In the genomic region with DNA sequence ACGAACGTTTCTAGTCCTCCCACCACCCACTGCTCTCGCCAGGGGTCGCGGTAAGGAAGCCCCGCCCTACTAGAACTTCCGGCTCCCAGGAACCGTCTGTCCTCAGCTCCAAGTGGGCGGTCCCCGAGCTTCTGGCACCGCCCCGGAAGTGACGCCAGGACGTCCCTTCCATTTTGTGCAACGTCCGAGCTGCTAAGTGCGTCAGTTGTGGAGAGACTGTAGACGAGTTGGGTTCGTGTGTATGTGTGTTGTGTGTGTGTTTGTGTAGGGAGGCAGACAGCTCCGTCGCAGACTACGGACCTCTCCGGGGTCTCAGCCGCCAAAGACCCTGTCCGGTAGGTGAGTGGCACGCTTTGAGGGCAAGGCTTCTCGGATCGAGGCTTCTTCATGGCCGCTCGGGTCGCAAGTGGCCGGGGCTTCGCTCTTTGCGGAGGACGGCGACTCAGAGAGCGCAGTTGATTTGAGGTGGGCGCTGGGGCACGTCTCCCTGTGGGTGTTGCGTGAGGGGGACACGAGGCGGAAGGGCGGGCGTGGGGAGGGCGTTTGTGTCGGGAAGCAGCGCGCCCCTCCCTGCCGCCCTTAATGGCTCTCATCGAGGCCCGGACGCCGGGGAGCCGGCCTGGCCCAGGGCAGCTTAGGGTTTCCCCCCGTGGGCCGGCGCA, we compare ENCODE assay signal across 8 mouse cellular contexts. TPM values are rescaled to one million over a fixed set of nuclear protein-coding genes. Genes with fewer than 3 reads are reported as not detected.
DNase-seq lines count a peak whose midpoint lies in the region; ATAC-seq and TF ChIP-seq lines count a peak whose summit lies in the region.

Gene Srsf5 (plus strand): TSS at position 171 of the 662 bp plus-strand sequence.

- under 1% methylated on average over 57 of the region's 57 CpGs for WGBS in bone marrow, adult 2 months
- under 1% methylated on average over 50 of the region's 57 CpGs for WGBS in embryonic facial prominence, embryonic 15.5 days
- WGBS in limb, embryonic 14.5 days: 0% methylated on average over 40 of the region's 57 CpGs
- under 1% methylated on average over 50 of the region's 57 CpGs for WGBS in midbrain, postnatal 0 days

- no peaks in the 10 kb centered on the region for H3K9me3 ChIP-seq in embryonic facial prominence, embryonic 15.5 days (replicated peaks)
- no peaks in the 10 kb centered on the region for H3K9me3 ChIP-seq in limb, embryonic 14.5 days (ENCODE audit: control insufficient read depth, low read length)
- no peaks in the 10 kb centered on the region for H3K9me3 ChIP-seq in midbrain, postnatal 0 days (ENCODE audit: low read length)

- ATAC-seq in embryonic facial prominence, embryonic 15.5 days (ENCODE audit: insufficient number of reproducible peaks, low FRiP score, low TSS enrichment, low read depth): peak; percentile 90
- ATAC-seq in limb, embryonic 14.5 days (ENCODE audit: low FRiP score, low read depth): peak; percentile 91
- peak; percentile 95 for ATAC-seq in midbrain, postnatal 0 days (ENCODE audit: low FRiP score)

- H3K36me3 ChIP-seq in embryonic facial prominence, embryonic 15.5 days: peaks cover 24% of the 10 kb centered on the region
- peaks cover 33% of the 10 kb centered on the region for H3K36me3 ChIP-seq in limb, embryonic 14.5 days (ENCODE audit: control insufficient read depth, insufficient read depth, low read length)
- H3K36me3 ChIP-seq in midbrain, postnatal 0 days (ENCODE audit: insufficient read depth, low read length): peaks cover 16% of the 10 kb centered on the region

- H3K27me3 ChIP-seq in embryonic facial prominence, embryonic 15.5 days: no peaks in the 10 kb centered on the region
- H3K27me3 ChIP-seq in limb, embryonic 14.5 days (ENCODE audit: control insufficient read depth, insufficient read depth, low read length): no peaks in the 10 kb centered on the region
- no peaks in the 10 kb centered on the region for H3K27me3 ChIP-seq in midbrain, postnatal 0 days (ENCODE audit: insufficient read depth, low read length)

- peak; percentile 98 for DNase-seq in 416B (ENCODE audit: low read depth)
- peak; percentile 99 for DNase-seq in heart, adult 8-10 months (ENCODE audit: low spot score)
- peak; percentile 98 for DNase-seq in kidney, adult 9 months
- DNase-seq in limb, embryonic 14.5 days (ENCODE audit: low spot score): peak; percentile 98
- DNase-seq in midbrain, postnatal 0 days (ENCODE audit: low spot score): peak; percentile 99
- peak; percentile 95 to 99 for DNase-seq in spleen, postnatal 14 days (ENCODE audit: low spot score in 2 of 2)

- H3K9ac ChIP-seq in embryonic facial prominence, embryonic 15.5 days: peak within 1 kb of the TSS; percentile 97
- peak within 1 kb of the TSS; percentile 99 for H3K9ac ChIP-seq in limb, embryonic 14.5 days (ENCODE audit: low read depth, low read length, severe bottlenecking)
- peak within 1 kb of the TSS; percentile 94 for H3K9ac ChIP-seq in midbrain, postnatal 0 days (replicated peaks; ENCODE audit: low read length, poor library complexity, severe bottlenecking)

- TF ChIP-seq CTCF in bone marrow, adult 2 months (IDR thresholded peaks at IDR 0.05; ENCODE audit: control insufficient read depth, insufficient read depth, low read length): peak; percentile 22; the same call in 1 of the 2 replicates
- peak; percentile 73 for TF ChIP-seq CTCF in midbrain, postnatal 0 days (IDR thresholded peaks at IDR 0.05)

- TF ChIP-seq POLR2A in bone marrow, adult 2 months (IDR thresholded peaks at IDR 0.05; ENCODE audit: borderline replicate concordance, control insufficient read depth, low read depth, low read length): peak; percentile 97
- TF ChIP-seq POLR2A in limb, embryonic 14.5 days (IDR thresholded peaks at IDR 0.05; ENCODE audit: borderline replicate concordance, extremely low read depth, insufficient read depth, insufficient read length): peak; percentile 94; the same call in 1 of the 2 replicates

- peaks cover 2% of the 10 kb centered on the region; the same call in 1 of the 2 replicates for H3K4me1 ChIP-seq in bone marrow, adult 2 months (ENCODE audit: control insufficient read depth, insufficient read depth, low read length)
- H3K4me1 ChIP-seq in embryonic facial prominence, embryonic 15.5 days: peaks cover 16% of the 10 kb centered on the region
- peaks cover 5% of the 10 kb centered on the region; the same call in 1 of the 2 replicates for H3K4me1 ChIP-seq in limb, embryonic 14.5 days (ENCODE audit: control insufficient read depth, insufficient read depth, low read length)
- no peaks in the 10 kb centered on the region for H3K4me1 ChIP-seq in midbrain, postnatal 0 days (ENCODE audit: insufficient read depth, low read length)

- H3K4me2 ChIP-seq in embryonic facial prominence, embryonic 15.5 days (replicated peaks): peak within 1 kb of the TSS; percentile 64
- H3K4me2 ChIP-seq in limb, embryonic 14.5 days (replicated peaks; ENCODE audit: low read depth, low read length, severe bottlenecking): peak within 1 kb of the TSS; percentile 71
- H3K4me2 ChIP-seq in midbrain, postnatal 0 days (ENCODE audit: low read depth, low read length, poor library complexity, severe bottlenecking): peak within 1 kb of the TSS; percentile 63

- peak within 1 kb of the TSS; percentile 97 for H3K4me3 ChIP-seq in bone marrow, adult 2 months (replicated peaks; ENCODE audit: control insufficient read depth, low read depth, low read length)
- H3K4me3 ChIP-seq in embryonic facial prominence, embryonic 15.5 days (replicated peaks): peak within 1 kb of the TSS; percentile 93
- peak within 1 kb of the TSS; percentile 99 for H3K4me3 ChIP-seq in limb, embryonic 14.5 days (replicated peaks; ENCODE audit: low read length)
- H3K4me3 ChIP-seq in midbrain, postnatal 0 days (ENCODE audit: low read depth, low read length): peak within 1 kb of the TSS; percentile 98

- peak within 1 kb of the TSS; percentile 99 for H3K27ac ChIP-seq in bone marrow, adult 2 months (ENCODE audit: control insufficient read depth, insufficient read depth, low read depth, low read length, poor library complexity)
- H3K27ac ChIP-seq in embryonic facial prominence, embryonic 15.5 days (replicated peaks): peak within 1 kb of the TSS; percentile 98
- peak within 1 kb of the TSS; percentile 98 for H3K27ac ChIP-seq in limb, embryonic 14.5 days (replicated peaks; ENCODE audit: low read depth, low read length)
- peak within 1 kb of the TSS; percentile 99 for H3K27ac ChIP-seq in midbrain, postnatal 0 days (ENCODE audit: low read depth, low read length)

RNA-seq across cellular contexts. Expression of gene Srsf5, which starts in this region (rescaled TPM):
- 400 and 411 TPM in 2 replicates for polyA plus RNA-seq in bone marrow, adult 2 months (2011; ENCODE audit: insufficient read depth, insufficient read length, low replicate concordance, missing spikeins)
- 566 and 588 TPM in 2 replicates for polyA plus RNA-seq in embryonic facial prominence, embryonic 15.5 days (2015; fragmentation: Nextera tagmentation; extraction: Ambion mirVana)
- total RNA-seq in heart, adult 8-10 months (2022): 100 to 1,000 TPM in 2 of 4 experiments, 10 to 100 TPM in 2; 63.1 to 209 (median 139) TPM
- polyA plus RNA-seq in limb, embryonic 14.5 days (2012; rRNA removed): 660 and 906 TPM in 2 replicates
- 392 and 408 TPM in 2 replicates for polyA plus RNA-seq in limb, embryonic 14.5 days (2014; fragmentation: Nextera tagmentation; extraction: Ambion mirVana)
- 252 and 341 TPM in 2 replicates for total RNA-seq in midbrain, postnatal 0 days (2014; rRNA removed)
- polyA plus RNA-seq in midbrain, postnatal 0 days (2015; fragmentation: Nextera tagmentation; extraction: Ambion mirVana): 422 and 475 TPM in 2 replicates

Comparison
In these comparisons a context has a peak if more than half of its experiments do, and no peak if none do; other contexts are left out.
1. Peak in every context shown above with its lines: DNase-seq, ATAC-seq, H3K4me3 ChIP-seq and H3K27ac ChIP-seq.